Mouse (Mus musculus) heart, adult 2 months (tissue): ENCODE measurements around the gene 1700056E22Rik.

Experiments
- CTCF ChIP-seq: fragments of 200-600 bp; IDR thresholded peaks from 2 replicates; pipeline ENCODE4 v1.8.1; 2022; ENCODE audit warnings: antibody characterized with exemption, mild to moderate bottlenecking, moderate library complexity
- EP300 ChIP-seq: fragments of 200-500 bp; IDR thresholded peaks from 2 replicates; pipeline ENCODE4 v1.6.1; 2011; ENCODE audit warnings: low read depth, low read length, control low read depth; ENCODE audit not compliant: insufficient read depth
- POLR2A ChIP-seq: fragments of 200-500 bp; IDR thresholded peaks from 2 replicates; pipeline ENCODE4 v1.6.1; 2011; ENCODE audit warnings: mild to moderate bottlenecking, low read depth, low read length, control low read depth; ENCODE audit not compliant: insufficient read depth

DNA sequence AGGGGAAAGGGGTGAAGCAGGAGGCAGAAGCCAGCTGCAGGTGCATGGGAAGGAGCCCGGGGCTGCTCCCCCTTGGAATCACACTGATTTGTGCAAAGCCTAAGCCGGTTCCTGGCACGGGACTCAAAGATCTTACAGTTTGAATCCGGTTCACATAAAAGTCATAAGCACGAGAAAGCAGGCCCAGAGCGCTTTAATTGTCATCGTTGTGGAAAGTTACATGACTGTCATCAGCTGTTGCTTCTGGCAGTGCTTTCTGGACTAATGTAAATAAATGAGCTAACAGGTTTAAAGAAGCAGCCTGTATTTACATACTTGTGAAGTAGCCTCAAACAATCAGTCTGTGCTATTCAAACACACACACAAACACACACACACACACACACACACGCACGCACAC lies 26.3 kb upstream of the 1700056E22Rik start:
- no peak for TF ChIP-seq POLR2A
- TF ChIP-seq CTCF, result no peak
- TF ChIP-seq EP300, result no peak
